Mouse (Mus musculus) erythroblast, embryonic 14.5 days (primary cell): ENCODE measurements around the gene Mtor. TPM values are rescaled to one million over a fixed set of nuclear protein-coding genes. Genes with fewer than 3 reads are reported as not detected.

Source experiments
- H3K27me3 ChIP-seq: 2 replicates; pipeline ENCODE4 v1.6.1; 2012; ENCODE audit warnings: inconsistent platforms; ENCODE audit not compliant: control insufficient read depth
- H3K36me3 ChIP-seq: 2 replicates; pipeline ENCODE4 v1.6.1; 2012; ENCODE audit warnings: mild to moderate bottlenecking, inconsistent platforms; ENCODE audit not compliant: control insufficient read depth
- H3K4me1 ChIP-seq: 2 replicates; pipeline ENCODE4 v1.6.1; 2012; ENCODE audit warnings: inconsistent platforms; ENCODE audit not compliant: control insufficient read depth
- H3K4me3 ChIP-seq: replicated peaks from 2 replicates; pipeline ENCODE3; 2012; ENCODE audit warnings: moderate library complexity, mild to moderate bottlenecking, inconsistent platforms
- H3K9me3 ChIP-seq: 2 replicates; pipeline ENCODE4 v1.6.1; 2012; ENCODE audit warnings: low read length, inconsistent platforms, mixed read lengths; ENCODE audit not compliant: control insufficient read depth
- GATA1 ChIP-seq: IDR thresholded peaks from 2 replicates; pipeline ENCODE4 v1.6.1; 2012; ENCODE audit warnings: low read length, inconsistent platforms, mixed read lengths
- TAL1 ChIP-seq: IDR thresholded peaks from 3 replicates; pipeline ENCODE4 v1.6.1; 2012; ENCODE audit warnings: low read length, inconsistent platforms, mixed read lengths
- polyA plus RNA-seq: library from polyadenylated mRNA; stranded (reverse); fragments of >175 nt; gene quantifications from 2 replicates; pipeline ENCODE4 v1.2.3, GENCODE M21; 2012

Gene Mtor
- polyA plus RNA-seq, 1 experiment = 1.2 TPM

- no peak overlapping the region for H3K4me3 ChIP-seq
- TF ChIP-seq TAL1 (no peak), GATA1 (no peak)
- H3K27me3 ChIP-seq = no peaks in the 10 kb centered on the region
- H3K36me3 ChIP-seq = peaks cover 96% of the 10 kb centered on the region
- H3K9me3 ChIP-seq = no peaks in the 10 kb centered on the region
- no peaks in the 10 kb centered on the region for H3K4me1 ChIP-seq
Measured at GRCm38 (mm10) chr4:148573222-148573621, 124.8 kb downstream of the Mtor start.

GRCm38 (mm10) chr4:148580765-148581164, 132.4 kb downstream of the Mtor start:
- no peaks in the 10 kb centered on the region for H3K27me3 ChIP-seq
- no peak overlapping the region for H3K4me3 ChIP-seq
- TF ChIP-seq GATA1 (no peak), TAL1 (no peak)
- peaks cover 76% of the 10 kb centered on the region for H3K36me3 ChIP-seq
- H3K9me3 ChIP-seq = no peaks in the 10 kb centered on the region
- H3K4me1 ChIP-seq = peaks cover 11% of the 10 kb centered on the region

GRCm38 (mm10) chr4:148581422-148581821, 133.0 kb downstream of the Mtor start:
- TF ChIP-seq TAL1 (no peak), GATA1 (no peak)
- no peaks in the 10 kb centered on the region for H3K9me3 ChIP-seq
- H3K27me3 ChIP-seq = no peaks in the 10 kb centered on the region
- H3K4me3 ChIP-seq = no peak overlapping the region
- peaks cover 70% of the 10 kb centered on the region for H3K36me3 ChIP-seq
- H3K4me1 ChIP-seq = peaks cover 11% of the 10 kb centered on the region

- no peaks in the 10 kb centered on the region for H3K27me3 ChIP-seq
- H3K36me3 ChIP-seq = peaks cover 51% of the 10 kb centered on the region
- H3K9me3 ChIP-seq = no peaks in the 10 kb centered on the region
- no peak for TF ChIP-seq GATA1
- no peak for TF ChIP-seq TAL1
- H3K4me1 ChIP-seq = peaks cover 14% of the 10 kb centered on the region
- H3K4me3 ChIP-seq = no peak overlapping the region
Measured at GRCm38 (mm10) chr4:148583257-148583656, 134.8 kb downstream of the Mtor start.

GRCm38 (mm10) chr4:148586648-148587047, 138.2 kb downstream of the Mtor start:
- no peak overlapping the region for H3K4me3 ChIP-seq
- H3K27me3 ChIP-seq = no peaks in the 10 kb centered on the region
- peaks cover 25% of the 10 kb centered on the region for H3K4me1 ChIP-seq
- TF ChIP-seq TAL1 (no peak), GATA1 (no peak)
- peaks cover 17% of the 10 kb centered on the region for H3K36me3 ChIP-seq
- H3K9me3 ChIP-seq = no peaks in the 10 kb centered on the region

- Histone ChIP-seq H3K4me3 (no peak overlapping the region), H3K9me3 (no peaks in the 10 kb centered on the region), H3K36me3 (peaks cover 11% of the 10 kb centered on the region), H3K27me3 (no peaks in the 10 kb centered on the region), H3K4me1 (peaks cover 26% of the 10 kb centered on the region)
- TF ChIP-seq TAL1 = no peak
- TF ChIP-seq GATA1 = no peak
Measured at GRCm38 (mm10) chr4:148588793-148589192, 140.4 kb downstream of the Mtor start.

GRCm38 (mm10) chr4:148589565-148589964, 141.2 kb downstream of the Mtor start:
- H3K4me1 ChIP-seq = peaks cover 26% of the 10 kb centered on the region
- H3K4me3 ChIP-seq = no peak overlapping the region
- no peaks in the 10 kb centered on the region for H3K27me3 ChIP-seq
- no peak for TF ChIP-seq GATA1
- TF ChIP-seq TAL1 = no peak
- no peaks in the 10 kb centered on the region for H3K9me3 ChIP-seq
- H3K36me3 ChIP-seq = peaks cover 19% of the 10 kb centered on the region

- Histone ChIP-seq H3K27me3 (no peaks in the 10 kb centered on the region), H3K4me1 (peaks cover 26% of the 10 kb centered on the region), H3K9me3 (no peaks in the 10 kb centered on the region), H3K36me3 (peaks cover 28% of the 10 kb centered on the region), H3K4me3 (peak overlapping the region; percentile 79)
- TF ChIP-seq GATA1 (no peak), TAL1 (no peak)
Measured at GRCm38 (mm10) chr4:148590421-148591170, 142.2 kb downstream of the Mtor start.

- H3K4me3 ChIP-seq = peak within 1 kb of the TSS; percentile 79
- H3K27me3 ChIP-seq = no peaks in the 10 kb centered on the region
- TF ChIP-seq GATA1 = no peak
- TF ChIP-seq TAL1 = no peak
- H3K36me3 ChIP-seq = peaks cover 33% of the 10 kb centered on the region
- H3K4me1 ChIP-seq = peaks cover 26% of the 10 kb centered on the region
- no peaks in the 10 kb centered on the region for H3K9me3 ChIP-seq
Measured at GRCm38 (mm10) chr4:148591171-148591630, 142.8 kb downstream of the Mtor start, which contains the start of gene Srm. Gene Srm, plus strand, starts transcription at chr4:148591503.

GRCm38 (mm10) chr4:148591637-148592380, 143.4 kb downstream of the Mtor start:
- H3K9me3 ChIP-seq = no peaks in the 10 kb centered on the region
- peaks cover 26% of the 10 kb centered on the region for H3K4me1 ChIP-seq
- H3K36me3 ChIP-seq = peaks cover 39% of the 10 kb centered on the region

More at GRCm38 (mm10) chr4:148591637-148592380, 143.4 kb downstream of the Mtor start:
- TF ChIP-seq GATA1 = no peak
- no peak for TF ChIP-seq TAL1
- Histone ChIP-seq H3K4me3 (peak overlapping the region; percentile 79), H3K27me3 (no peaks in the 10 kb centered on the region)
